Mouse (Mus musculus) spleen, postnatal 10 days (tissue): ENCODE data around the gene Ing1.
"Not testable (repeated sequence)": the region's sequence is repeated elsewhere in the genome, so short reads cannot be mapped to it uniquely, and the experiment has no call there.

Experiments
- DNase-seq, 2 experiments: peaks; one replicate each; pipeline ENCODE4 v3.0.0; 2021 to 2022; ENCODE audit warnings: low spot score in 2 of 2

The Ing1 gene

GRCm38 (mm10) chr8:11550281-11550948 is 5.0 kb upstream of the Ing1 start, which contains the start of gene Cars2:
Gene Cars2 (minus strand): TSS chr8:11550783.
- peak; percentile 92 to 94 for DNase-seq

DNA sequence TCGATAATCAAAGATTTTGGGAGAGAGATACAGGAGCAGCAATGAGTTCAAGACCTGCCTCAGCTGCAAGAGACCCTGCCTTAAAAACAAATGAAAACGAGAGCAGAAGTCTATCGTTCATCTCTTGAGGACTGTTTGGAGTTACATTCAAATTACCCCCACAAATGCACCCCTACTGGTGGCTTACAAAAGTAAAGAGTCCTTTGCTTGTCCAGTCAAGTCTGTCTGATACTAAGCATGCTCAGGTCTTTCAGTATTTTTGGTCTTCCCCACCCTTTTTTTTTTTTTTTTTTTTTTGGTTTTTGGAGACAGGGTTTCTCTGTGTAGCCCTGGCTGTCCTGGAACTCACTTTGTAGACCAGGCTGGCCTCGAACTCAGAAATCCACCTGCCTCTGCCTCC is 3.9 kb upstream of the Ing1 start:
- DNase-seq, result not testable (repeated sequence)

DNA sequence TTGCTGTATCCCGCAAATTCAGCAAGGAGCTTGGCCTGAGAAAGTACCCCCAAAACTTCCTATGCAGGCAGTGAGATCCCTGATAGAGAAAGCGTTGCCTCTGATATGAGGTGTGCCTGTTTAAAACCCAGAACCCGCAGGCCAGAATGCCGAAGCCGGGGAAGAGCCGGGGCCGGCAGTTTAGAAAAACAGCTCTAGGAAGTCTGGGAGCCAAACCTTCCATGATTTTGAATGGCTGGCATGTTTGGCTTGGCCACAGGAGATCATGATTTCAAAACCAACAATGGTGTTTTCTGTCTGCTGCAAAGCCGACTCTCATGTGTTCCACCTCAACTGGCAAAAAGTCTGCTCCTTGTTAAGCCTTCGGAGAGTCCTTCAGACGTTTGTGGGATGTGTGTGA is 3.0 kb upstream of the Ing1 start:
- DNase-seq, result no peak

DNA sequence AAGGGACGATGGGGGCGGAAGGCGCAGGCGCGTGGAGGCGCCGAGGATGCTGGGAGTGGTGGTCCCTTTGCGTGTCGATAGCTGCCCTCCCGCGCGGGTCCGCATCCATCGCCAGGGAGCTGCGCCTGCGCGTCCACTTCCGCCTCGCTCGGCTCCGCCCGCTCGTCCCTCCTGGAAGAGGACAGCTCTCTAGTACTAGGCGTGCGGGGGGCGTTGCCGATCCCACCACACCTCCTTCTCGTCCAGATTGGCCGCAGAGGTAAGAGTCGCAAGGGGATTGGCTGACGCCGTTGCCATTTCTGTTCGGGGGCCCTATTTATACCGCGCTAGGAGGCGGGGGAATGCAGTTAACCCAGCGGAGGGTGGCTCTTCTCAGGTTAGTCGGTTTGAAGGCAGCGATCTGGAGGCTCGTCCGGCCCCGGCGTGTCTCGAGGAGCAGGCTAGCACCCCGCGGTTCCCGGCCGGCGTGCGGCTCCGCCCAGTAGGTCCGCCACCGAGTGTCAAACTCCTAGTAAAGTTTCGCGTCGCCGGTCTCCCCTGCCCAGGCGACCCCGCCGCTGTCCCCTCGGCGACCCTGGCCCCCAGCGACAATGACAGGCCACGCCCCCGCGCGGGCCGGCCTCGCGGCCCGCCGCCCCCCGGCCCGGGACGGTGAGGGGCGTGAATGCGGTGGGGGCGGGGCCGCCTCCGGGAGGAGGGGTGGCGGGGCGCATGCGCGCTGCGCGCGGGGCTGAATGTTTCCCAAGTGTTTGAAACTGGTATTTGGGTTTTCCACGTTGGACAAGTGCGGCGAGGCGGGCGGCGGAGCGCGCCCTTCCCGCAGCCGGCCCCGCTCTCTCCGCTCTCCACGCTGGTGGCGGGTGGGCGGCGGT is 585 bp downstream of the Ing1 start:
- peak; percentile 92 to 98 for DNase-seq

- peak; percentile 73 for DNase-seq
Observed at GRCm38 (mm10) chr8:11556691-11557423, 1.5 kb downstream of the Ing1 start.

DNA sequence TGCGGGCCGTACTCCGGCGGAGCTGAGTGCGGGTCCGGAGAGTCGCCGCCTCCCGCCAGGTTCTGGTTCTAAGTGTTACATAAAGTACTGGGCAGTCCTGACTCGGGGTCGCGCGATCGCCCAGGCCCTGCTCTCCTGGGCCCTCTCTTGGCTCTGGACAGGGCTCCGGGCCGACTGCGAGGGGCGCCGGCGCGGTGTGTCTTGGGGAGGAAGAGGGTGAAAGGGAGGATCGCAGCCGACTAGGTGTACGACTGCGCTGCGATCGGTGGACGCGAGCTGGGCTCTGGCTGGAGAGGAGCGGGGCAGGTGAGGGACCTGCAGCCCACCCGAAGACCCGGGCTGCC is 2.0 kb downstream of the Ing1 start:
- DNase-seq, result no peak

DNA sequence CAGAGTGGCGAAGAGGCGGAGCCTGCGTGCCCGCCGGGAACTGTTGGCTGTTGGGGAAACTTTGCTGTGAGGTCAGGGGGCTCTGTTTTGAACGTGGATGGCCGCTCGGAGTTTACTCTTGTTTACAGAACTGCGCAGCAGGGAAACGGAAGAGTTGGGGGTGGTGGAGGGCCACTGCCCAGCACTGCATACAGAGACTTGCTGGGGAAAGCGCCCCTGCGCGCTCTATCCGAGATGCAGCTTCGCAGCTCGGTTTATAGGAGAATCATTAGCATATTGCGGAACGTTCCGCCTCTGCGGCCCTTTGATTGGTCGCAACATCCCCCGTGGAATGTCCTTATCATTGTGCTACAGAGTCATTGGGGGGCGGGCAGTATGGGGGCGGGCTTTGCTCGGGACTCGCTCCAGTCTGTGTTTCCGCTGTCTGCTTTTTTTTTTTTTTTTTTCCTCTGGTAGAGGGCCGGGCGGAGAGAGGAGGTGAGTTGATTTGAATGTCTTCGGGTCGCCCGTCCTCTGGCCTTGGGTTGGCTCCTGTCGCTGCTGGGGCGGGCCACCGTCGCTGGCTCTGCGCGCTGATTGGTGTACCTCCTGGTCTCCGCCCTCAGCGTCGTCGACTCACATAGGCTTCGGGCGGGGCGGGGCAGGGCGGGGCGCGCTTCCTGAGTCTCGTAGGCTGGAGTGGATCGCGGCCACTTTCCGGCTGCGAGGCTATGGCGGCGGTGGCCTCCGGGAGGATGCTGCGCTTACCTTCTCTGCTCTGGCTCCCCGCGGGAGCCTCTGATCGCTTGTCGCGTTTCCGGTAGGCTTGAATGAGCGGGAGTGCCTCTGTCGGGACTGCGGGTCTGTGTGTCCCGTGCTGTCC is 2.6 kb downstream of the Ing1 start:
- DNase-seq, result peak; percentile 95 to 97

DNA sequence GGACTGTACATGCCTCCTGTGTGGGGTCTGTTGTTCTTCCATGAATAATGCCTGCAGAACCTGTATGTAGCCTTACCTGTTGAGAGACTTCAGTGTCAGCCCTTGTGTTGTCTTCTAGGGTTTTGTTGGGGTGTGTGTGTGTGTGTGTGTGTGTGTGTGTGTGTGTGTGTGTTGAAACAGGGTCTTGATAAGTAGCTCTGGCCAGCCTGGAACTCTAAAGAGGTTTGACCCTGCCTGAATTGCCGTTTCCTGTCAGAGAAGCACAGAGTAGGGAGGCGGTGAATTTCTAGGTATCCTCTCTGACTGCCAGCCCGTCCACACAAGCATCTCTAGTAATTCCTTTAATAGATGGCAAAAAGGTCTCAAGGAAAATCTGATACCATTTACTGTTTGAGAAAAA is 4.1 kb downstream of the Ing1 start:
- no peak for DNase-seq

DNA sequence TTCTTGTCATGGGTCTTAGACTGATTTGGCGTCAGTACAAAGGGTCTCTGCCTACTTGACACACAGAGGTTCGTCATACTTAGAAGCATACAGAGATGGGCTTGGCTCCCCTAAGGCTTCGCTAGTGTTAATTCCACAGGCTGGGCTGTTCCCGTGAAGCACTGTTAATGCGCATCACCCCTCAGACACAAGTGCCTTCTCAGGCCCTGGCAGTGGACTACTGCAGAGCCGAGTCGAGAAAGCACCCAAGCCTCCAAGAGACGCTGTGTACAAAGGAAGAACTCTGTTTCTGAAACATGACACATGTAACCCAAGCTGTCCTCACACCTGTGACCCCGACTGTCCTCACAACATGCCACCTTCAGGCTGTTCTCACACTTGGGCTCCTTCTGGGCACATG is 4.8 kb downstream of the Ing1 start:
- no peak for DNase-seq

DNA sequence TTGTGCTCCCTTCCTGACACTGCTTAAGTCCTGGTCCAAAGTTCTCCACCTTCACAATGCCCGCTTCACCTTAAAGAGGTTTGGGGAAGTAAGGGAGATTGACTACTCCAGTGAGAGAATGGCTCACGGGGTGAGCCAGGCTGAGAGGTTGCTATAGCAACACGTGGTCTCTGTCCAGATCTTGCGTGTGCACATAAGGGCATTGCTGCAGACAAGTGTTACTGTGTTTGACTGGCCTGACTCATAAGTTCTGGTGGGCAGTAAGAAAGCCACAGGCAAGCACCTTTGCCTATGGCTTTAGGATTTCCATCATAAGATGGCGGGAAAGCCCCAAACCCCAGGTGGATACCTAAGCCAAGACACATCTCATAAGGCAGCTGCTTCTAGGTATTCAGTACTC is 8.9 kb downstream of the Ing1 start:
- DNase-seq, result no peak

- DNase-seq, result no peak
Observed at GRCm38 (mm10) chr8:11564721-11565120, 9.3 kb downstream of the Ing1 start.

DNA sequence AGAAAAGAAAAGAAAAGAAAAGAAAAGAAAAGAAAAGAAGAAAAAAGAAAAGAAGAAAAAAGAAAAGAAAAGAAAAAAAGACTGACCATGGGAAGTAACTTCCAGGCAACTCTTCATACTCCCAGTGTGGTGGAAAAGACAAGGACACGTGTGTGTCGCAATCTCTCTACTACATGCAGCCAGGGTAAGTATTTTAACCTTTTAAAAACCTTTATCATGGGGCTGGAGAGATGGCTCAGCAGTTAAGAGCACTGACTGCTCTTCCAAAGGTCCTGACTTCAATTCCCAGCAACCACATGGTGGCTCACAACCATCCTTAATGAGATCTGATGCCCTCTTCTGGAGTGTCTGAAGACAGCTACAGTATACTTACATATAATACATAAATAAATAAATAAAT is 12.8 kb downstream of the Ing1 start:
- not testable (repeated sequence) for DNase-seq

DNA sequence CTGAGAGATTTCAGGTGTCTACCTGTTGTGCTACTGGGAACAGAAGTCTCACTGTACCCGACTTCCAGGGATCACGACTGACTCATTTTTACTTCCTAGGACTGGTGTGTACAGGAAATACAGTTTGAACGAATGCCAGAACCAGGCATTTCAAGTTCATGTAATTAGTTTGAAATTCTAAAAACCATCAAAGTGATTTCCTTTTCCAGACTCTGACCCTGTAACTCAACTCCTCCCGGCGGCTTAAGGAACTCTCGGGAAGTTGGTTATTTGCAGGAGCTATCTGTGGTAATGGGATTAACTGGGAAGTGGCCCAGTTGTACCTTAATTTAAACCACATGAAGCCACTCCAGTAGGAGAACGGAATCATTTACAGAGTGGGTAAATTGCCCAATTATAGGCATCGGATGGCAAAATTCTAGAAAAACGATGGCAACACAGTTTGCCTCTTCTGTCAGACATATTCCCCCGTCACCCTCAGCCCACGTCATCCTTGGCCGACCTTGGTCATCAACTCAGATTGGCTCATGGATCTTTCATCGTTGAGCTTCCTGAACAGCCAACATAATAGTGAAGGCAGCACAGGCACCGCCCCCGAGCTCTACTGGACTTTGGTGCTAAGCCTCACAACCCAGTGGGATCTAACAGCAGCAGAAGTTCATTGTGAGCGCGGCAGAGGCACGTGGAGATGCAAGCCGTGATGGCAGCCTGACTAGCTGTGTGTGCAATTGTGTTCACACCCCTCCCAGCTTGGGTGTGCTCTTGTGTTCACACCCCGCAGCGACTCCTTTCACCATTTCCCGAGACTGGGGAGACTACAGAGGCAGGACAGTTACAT is 14.1 kb downstream of the Ing1 start:
- DNase-seq, result no peak

DNA sequence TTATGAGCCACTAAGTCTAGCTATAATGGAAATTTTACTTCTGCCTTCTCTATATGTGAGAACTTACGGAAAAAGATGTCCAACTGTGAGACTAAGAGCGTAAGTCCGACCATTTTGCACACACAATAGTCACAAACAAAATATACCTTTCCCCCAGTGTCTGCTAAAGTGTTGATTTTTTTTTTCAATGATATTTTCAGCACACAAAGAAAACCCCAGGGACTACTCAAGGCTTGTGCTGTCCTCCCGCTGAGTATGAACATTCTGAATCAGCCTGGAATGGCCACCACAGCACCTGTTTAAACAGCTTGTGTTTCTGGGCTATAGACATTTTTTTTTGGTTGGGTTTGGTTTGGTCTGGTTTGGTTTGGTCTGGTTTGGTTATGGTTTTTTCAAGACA is 15.4 kb downstream of the Ing1 start:
- no peak for DNase-seq

DNA sequence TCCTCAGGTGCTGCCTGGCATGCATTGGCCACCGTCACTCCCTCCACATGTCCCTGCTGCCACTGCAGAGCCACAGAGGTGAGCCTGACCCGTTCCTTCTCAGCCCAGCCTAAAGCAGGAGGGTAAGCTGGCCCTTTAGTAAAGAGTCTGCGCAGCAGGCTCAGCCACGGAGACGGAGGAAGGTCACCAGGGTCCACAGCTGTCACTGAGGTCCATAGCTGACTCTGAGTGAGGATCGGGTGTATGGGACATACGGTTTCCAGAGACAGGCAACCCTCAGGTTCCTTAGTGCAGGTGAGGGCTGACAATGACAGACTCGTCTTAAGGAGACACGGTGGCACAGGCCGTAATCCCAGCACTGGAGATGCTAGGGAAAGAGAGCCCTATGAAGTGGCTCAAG is 16.6 kb downstream of the Ing1 start:
- no peak for DNase-seq

DNA sequence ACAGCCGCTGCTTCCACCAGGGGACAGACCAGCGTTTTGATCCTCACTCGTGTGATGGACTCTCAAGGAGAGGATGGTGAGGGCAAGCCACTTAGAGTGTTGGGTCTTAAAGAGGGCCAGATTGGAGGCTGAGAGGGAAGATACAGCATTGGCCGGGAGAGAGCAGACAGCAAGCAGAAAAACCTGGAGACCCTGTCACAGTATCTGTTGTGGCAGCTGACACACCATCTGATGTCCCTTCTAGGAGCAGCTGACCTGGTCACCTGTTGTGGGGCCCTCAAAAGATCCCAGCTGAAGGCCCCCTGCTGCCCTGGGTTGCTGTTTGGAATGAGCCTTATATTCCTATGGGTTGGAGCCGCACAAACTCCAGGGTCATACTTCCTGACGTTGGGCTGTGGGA is 17.1 kb downstream of the Ing1 start:
- no peak for DNase-seq

GRCm38 (mm10) chr8:11574911-11575603 is 19.7 kb downstream of the Ing1 start:
- DNase-seq, result no peak

DNA sequence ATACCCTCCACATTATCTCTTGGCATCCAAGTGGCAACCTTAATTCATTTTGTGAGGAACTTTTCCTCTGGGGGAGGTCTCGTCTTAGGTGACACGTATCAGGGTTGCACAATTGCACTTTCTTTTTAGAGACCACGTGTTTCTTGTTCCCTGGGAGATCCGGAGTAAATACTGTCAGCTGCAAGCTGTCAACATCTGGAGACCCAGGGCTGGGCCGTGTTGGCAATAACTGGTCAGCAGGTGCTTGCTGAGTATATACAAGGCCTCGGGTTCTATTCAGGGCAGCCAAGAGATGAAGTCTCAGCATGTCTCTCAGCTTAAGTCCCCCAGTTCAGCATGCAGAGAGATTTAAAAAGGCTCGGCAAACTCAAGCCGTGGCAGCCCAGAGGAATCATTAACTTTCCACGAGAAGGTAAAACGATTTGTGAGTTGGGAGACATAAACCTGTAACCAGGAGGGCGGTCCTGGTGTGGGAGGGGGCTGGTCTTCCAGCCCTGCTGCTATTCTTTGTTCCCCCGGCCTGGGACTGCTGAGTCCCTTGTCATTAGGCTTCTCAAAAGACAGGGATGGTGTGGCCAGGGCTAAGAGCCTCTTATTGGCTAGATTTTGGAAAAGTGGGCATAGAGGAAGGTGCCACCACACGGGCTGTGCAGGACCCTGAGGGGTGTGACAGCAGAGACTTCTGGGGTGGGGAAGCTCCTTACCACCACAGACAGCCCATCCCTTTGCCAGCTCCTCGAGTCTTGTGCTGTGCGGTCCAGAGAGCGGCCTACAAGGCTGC is 20.4 kb downstream of the Ing1 start:
- no peak for DNase-seq
